Mouse (Mus musculus) left cerebral cortex, adult 8-10 months (tissue): ENCODE results near the gene Lsm14a. TPM values are rescaled to one million over a fixed set of nuclear protein-coding genes. Genes with fewer than 3 reads are reported as not detected.

Experiments
- DNase-seq, 2 experiments: peaks; one replicate each; pipeline ENCODE4 v3.0.0; 2022; ENCODE audit warnings: low spot score in 2 of 2
- total RNA-seq, 4 experiments: library from RNA; stranded (reverse); gene quantifications; 2 replicates each; pipeline ENCODE4 v1.2.4; 2022

Lsm14a gene
- total RNA-seq, 4 experiments from 2014 or later = 85.2 to 104 (median 92.3) TPM

GRCm38 (mm10) chr7:34312786-34313442 is 80.2 kb downstream of the Lsm14a start:
- DNase-seq = no peak

- no peak for DNase-seq
Measured at GRCm38 (mm10) chr7:34309186-34309764, 83.8 kb downstream of the Lsm14a start.

- no peak for DNase-seq
Measured at GRCm38 (mm10) chr7:34308586-34308985, 84.5 kb downstream of the Lsm14a start.

- DNase-seq = no peak
Measured at GRCm38 (mm10) chr7:34305454-34305853, 87.7 kb downstream of the Lsm14a start.

- DNase-seq = no peak
Measured at GRCm38 (mm10) chr7:34302651-34303050, 90.5 kb downstream of the Lsm14a start.

- DNase-seq = no peak
Measured at GRCm38 (mm10) chr7:34301952-34302351, 91.2 kb downstream of the Lsm14a start.

- DNase-seq = no peak
Measured at GRCm38 (mm10) chr7:34298818-34299217, 94.3 kb downstream of the Lsm14a start.

- no peak for DNase-seq
Measured at GRCm38 (mm10) chr7:34296124-34296523, 97.0 kb downstream of the Lsm14a start.

Other genes with a start within 250 kb of the Lsm14a start
- 10 to 100 TPM; 87.0 to 89.6 (median 87.7) TPM for gene Uba2, start 223.7 kb downstream of the Lsm14a start, total RNA-seq
- 10 to 100 TPM; 22.3 to 25.5 (median 24.2) TPM for gene Pdcd2l, start 196.7 kb downstream of the Lsm14a start, total RNA-seq
- gene Gpi1, start 163.0 kb downstream of the Lsm14a start, total RNA-seq = 100 to 1,000 TPM; 683 to 742 (median 696) TPM
- gene Gm6096, start 142.3 kb downstream of the Lsm14a start, total RNA-seq = not detected
- gene 4931406P16Rik, start 79.8 kb downstream of the Lsm14a start, total RNA-seq = 10 to 100 TPM; 40.1 to 47.7 (median 41.2) TPM